Mouse (Mus musculus) urinary bladder, adult 2 months (tissue): ENCODE measurements around the gene Prrx2. TPM values are rescaled to one million over a fixed set of nuclear protein-coding genes. Genes with fewer than 3 reads are reported as not detected.

Experiments used
- DNase-seq: peaks from one replicate; pipeline ENCODE4 v3.0.0; 2022; ENCODE audit warnings: low spot score
- polyA plus RNA-seq: library from polyadenylated mRNA; depleted of rRNA; stranded (reverse); fragments of >200 nt; gene quantifications from 2 replicates; pipeline ENCODE4 v1.2.3, GENCODE M21; 2012; rRNA removed

Gene Prrx2
- polyA plus RNA-seq = 16.4 and 21.9 TPM in 2 replicates

DNA sequence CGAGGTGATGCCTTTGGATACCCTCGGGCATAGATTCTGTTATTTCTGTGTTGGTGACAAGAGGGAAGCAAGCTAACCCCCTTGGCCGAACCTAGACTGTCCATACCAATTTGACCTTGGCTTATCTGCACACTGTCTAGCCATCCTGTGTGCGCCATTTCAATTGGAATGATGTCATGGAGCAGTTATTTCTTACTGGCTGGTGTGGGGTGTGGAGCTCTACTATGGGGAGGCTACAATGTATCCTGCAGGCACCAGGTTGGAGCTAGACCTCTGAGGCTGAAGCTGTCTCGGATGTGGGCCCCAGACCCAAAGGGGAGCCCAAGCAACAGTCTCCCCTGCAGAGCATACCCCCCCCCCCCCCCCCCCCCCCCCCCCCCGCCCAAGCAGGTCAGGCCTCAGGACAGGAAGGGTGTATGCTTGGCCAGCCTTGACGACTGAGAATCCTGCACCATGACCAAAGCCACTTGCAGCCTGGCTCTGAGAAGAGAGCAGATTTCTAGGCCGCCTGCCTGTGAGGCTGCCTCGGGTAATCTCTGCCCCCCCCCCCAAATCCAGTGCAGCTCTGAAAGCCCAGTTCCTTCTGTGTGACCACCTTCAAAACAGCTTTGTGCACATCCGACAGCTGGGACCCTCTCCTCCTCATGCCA, at the start of gene Prrx2:
TSS of gene Prrx2 (plus strand) at position 600 of the 650 bp plus-strand sequence.
- no peak for DNase-seq

DNA sequence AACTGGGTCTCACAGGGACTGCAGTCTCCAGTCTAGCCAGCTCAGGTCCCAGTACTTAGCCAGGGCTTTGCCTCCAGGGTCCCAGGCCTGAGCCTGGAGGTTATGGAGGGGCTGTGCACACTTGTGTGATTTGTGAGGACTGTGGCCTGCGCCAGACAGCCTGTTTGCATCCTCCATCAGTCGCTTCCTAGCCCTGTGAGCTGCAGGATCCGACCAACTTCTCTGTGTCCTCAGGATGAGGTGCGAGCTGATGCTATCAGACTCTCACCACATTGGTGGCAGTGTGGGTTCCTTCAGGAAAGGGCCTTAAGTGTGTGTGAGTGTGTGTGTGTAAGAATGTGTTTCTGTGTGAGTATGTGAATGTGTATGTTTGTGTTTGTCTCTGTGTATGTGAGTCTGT, 47.3 kb upstream of the Prrx2 start:
- DNase-seq = no peak

DNA sequence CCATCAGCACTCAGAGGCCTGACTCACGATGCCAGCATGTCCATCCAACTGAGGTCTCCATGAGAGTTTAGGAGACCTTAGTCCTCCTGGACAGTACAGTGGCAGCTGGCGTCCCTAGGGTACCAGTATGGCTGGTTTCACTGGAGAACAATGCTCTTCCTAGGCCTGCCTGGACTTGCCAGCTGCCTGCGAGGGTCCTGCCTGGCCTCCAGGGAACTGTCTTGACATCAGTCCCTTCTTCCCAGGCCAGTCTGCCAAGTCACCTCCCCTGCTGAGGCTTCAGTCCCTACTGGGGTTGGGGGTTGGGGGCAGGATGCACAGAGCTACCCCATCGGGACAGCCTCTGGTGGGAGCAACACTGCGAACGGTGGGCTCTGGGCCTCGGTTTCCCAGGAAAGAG, 42.7 kb upstream of the Prrx2 start:
- no peak for DNase-seq

DNA sequence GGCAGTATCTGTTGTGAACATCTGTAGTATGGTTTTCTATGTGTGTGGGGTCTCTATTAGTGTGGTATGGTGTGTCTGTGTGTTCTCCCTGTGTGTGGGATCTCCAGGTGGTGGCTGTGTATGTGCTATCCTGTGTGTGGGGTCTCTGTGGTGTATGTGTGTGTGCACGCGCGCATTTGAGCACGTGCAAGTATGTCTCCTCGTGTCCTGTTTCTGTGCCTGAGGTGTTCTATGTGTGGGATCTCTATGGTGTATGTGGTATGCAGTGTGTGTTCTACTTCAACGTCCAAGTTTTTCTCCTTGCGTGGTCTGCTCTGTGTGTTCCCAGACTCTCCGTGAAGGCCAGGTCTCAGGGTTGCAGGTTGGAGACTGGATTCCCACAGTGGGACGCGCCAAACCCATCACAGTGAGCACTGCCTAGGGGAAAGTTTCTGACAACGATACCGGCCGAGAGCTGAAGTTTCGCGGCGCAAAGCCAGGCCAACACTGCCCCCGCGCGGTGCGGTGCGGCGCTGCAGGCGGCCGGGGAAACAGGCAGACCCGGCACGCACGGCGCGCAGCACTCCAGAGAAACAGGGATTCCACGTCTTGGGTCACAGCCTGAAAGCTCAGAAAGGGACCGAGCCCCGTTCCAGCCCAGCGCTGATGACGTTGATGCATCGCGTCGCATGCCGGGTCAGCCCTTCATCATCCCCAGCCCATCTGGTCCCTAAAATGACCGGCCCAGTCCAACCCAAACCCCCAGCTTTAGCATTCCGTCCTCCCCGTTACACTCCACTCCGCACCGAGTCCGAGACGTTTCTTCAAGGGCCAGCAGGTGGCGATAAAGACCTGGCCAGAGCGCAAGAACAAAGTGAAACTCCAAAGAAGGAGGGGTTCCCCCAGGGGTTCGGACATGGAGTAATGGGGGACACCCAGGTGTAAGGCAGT, 40.3 kb upstream of the Prrx2 start:
- peak; percentile 99 for DNase-seq

DNA sequence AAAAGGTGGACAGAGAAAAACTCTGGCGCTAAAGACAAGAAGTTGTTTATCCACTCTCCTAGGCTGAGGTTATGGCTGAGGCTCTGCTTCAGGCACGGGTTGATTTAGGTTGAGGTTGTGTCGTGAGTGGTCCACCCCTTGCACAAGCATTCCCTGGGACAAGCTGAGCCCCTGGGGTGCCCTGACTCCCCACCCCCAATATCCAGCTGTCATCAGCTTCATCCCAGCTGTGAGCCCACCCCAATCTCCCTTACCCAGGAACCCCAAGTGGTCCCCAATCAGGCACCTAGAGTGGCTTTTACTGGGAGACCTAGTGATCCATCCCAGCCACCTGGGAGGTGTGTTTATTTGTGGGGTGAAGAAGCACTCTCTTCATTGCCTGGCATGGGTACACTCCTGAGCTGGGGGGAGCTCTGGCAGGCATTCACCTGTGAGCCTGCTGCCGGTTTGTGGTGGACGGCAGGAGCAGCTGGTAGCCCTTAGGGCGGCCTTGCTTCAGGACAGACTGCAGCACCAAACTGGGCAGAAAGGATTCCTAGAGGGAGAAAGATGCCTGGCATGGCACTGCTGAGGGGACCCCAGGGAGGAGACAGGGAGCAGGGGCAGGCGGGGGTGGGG, 39.4 kb upstream of the Prrx2 start:
- no peak for DNase-seq

DNA sequence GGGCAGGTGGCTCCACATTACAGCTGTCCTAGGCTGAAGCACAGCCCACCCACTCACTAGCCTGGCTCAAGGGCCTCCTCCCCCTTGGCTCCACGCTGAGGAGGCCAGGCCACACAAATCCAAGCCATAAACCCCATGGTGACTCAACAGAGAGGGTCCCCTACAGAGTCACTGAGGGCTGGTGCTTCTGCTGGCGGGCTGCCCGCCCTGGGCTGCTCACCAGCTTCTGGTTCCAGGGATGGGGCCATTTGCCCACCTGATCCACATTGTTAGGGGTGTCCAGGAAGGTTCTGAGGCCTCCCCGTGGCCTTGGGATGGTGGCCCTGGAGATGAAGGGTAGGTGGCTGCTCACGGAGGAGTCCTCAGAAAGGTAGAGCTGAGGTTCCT, 38.9 kb upstream of the Prrx2 start:
- no peak for DNase-seq

DNA sequence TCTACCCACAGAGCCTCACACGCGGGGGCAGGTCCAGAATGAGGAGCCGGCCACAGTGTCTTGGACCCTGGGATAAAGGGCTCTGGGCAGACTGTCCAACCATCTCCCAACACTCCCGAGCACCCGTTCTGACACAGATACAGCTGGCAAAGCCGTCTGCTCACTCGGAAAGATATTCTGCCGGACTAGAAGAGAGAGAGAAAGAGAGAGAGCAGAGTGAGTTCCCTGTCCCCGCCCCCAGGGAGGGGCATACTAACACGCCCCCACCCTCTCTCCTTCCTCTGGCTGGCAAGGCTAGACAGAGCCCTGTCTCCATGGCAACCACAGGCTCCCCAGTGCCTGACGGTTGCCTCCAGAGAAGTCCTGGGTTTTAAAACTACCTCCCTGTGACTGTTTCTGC, 38.4 kb upstream of the Prrx2 start:
- DNase-seq = no peak

DNA sequence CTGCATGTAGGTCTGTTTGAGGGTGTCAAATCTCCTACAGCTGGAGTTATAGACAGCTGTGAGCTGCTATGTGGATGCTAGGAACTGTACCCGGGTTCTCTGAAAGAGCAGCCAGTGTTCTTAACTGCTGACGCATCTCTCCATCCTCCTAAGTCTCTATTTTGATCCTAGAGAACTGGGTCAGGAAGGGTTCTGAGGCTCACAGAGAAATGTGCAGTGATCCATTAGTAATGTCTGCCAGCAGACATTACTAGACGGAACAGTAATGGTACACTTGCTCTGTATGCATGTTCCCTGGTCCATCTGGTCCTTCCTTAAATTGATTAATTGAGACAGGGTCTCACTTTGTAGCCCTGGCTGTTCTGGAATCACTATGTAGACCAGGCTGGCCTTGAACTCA, 35.3 kb upstream of the Prrx2 start:
- DNase-seq = no peak

DNA sequence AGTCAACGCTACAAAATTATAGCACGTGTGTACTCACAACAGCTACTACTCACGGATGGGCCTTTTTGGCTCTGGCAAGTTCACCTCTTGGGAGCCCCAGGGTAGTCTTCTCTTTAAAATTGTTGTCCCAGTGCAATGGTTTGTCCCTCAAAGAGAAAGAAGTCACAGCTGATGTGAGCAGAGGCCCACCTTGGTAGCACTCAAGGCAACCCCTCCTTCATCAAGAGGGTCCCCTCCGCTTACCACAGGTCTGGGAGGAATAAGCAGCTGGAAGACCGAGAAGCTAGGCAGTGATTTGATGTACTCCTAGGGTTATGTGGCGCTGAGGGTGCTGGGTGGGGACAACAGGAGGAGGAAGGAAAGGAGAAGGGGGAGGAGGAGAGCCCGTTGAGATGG, 34.1 kb upstream of the Prrx2 start:
- no peak for DNase-seq

DNA sequence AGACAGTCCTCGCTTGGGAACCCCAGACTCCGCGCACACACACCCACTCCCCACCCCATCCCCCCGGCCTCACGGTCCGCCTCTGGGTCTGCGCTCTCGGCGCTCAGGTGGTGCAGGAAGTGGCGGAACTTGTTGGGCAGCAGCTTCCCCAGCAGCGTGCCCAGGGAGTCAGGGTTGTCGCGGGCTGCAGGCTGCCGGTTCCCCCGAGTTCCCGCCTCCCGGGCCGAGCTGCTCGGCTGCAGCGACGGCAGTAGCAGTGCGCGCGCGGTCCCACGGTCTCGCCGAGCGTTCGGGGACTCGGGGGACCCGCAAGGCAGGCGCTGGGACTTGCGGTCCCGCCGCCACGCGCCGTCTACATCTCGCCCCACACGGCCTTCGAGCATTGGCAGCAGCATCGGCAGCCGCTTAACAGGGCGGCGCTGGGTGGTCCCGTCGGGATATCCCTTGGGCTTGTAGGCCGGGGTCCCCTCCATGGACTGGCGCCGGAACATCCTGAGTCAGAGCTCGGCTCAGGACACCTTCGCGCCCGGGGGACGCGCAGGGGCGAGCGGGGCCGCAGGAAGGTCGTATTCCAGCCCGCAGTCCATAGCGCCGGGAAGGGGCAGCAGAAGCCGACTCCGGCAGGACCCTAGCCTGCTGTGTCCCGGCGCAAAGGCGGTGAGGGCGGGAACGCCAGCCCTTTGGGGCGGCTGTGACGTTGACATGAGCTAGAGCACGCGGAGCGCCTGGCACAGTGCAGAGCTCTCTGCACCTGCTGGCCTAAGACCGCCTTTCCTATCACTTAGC, 33.5 kb upstream of the Prrx2 start:
- DNase-seq = peak; percentile 44

DNA sequence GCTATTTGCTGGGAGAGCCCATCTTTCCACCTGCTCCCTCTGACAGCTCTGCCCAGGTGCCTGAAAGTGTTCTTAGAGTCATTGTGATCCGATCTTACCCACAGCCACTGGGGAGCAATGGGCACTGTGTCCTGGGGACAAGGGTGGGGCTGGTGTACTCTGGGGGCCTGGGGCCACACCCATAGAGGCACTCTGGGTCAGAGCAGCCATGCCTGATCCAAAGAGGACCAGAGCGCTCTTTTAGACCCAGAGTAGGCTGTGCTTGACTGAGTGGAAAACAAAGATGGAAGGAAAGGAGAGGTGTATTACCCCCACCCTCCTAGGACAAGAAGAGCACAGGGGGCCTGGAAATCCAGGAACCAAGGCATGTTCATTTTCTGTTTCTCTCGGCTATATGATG, 31.2 kb upstream of the Prrx2 start, which contains the start of gene 1700001O22Rik:
TSS of gene 1700001O22Rik (minus strand) at position 58 of the 400 bp plus-strand sequence.
- no peak for DNase-seq

DNA sequence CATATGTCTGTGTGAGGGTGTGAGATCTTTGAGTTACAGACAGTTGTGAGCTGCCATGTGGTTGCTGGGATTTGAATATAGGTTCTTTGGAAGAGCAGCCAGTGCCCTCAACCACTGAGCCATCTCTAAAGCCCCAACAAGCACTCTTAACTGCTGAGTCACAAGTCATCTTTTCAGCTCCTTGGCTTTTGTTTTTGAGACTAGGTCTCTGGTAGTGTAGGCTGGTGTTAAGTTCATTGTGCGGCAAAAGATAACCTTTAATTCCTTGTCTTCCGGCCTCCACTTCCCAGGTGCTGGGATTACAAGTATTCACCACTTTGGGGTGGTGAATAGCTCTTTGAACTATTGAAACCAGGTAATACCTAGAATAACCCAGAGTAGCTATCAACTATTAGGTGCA, 28.8 kb upstream of the Prrx2 start:
- no peak for DNase-seq

DNA sequence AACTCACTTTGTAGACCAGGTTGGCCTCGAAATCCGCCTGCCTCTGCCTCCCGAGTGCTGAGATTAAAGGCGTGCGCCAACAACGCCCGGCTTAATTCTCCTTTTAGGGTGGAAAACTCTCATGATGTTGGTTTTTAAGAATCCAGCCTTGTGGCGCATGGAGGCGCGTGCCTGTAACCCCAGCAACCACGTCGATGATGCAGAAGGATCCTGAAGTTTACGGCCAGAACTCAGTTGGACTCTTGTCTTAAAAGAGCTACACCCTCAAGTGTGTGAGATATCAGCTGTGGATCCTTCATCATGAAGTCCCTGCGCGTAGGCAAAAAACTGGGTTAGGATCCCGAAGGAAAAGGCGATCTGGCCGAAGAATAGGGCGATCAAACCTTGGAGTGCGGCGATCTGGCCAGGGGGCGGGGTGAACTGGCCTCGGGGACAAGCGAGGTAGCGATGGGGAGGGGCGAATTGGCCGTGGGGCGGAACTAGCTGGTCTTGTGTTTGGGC, 27.6 kb upstream of the Prrx2 start:
- no peak for DNase-seq

DNA sequence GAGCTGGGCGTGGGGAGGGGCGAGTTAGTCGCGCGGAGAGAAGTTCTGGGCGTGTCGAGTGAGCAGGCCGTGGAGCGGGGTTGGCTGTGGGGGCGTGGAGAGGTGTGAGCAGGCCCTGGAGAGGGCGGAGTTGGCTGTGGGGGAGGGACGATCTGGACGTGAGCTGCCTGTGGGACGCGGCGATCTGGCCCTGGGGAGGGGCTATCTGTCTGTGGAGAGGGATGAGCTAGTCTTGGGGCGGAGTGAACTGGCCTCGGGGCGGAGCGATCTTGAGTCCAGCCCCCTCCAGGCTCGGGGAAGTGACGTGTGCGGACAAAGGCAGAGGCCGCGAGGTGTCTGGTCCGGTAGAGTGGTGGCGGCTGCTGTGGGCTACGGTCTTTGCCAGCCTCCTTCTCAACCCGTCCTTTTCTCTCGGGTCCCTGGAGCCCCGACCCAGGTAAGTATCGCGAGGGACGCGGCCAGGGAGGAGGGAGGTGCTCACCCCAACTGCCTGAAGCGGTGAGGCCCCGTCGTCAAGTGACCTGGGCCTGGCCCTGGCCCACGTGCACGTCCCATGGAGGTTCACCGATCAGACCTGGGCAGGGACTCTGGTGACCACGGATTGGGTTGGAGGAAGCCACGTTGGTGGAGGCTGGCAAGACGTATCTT, 27.0 kb upstream of the Prrx2 start, which contains the start of gene Ntmt1:
TSS of gene Ntmt1 (plus strand) at position 179 of the 648 bp plus-strand sequence.
- peak; percentile 94 for DNase-seq

DNA sequence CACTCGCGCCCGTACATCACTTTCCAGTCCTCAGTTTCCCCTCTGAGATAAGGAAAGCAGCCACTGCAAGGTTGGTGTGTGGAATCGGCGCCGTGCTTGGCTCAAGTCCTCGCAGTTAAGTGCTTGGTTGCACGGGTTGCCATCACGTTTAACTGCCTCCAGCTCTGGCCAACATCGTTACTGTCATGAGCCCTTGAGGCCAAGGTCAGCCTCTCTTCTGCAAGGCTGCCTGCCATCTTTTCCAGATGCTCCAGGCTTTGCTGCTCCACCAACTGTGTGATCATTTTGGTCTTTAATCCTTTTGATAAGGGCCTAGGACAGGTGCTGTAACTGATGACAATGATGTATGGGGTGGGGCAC, 26.5 kb upstream of the Prrx2 start:
- DNase-seq = no peak

DNA sequence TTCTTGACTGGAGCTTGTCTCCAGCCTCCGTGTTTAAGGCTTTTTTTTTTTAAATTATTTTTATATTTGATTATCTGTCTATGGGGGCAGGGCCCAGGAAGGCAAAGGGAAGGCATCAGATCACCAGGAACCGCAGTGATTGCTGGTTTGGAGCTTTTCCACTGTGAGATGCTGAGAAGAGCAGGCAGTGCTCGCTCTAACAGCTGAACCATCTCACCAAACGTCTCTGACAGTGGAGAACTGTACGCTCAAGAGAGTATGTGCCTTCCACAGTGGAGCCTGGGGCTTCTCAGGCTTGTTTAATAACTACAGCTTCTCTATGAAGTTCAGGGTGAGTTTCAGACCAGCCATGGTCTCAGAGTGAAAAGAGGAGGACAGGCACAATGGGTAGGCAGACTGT, 25.3 kb upstream of the Prrx2 start:
- DNase-seq = no peak

DNA sequence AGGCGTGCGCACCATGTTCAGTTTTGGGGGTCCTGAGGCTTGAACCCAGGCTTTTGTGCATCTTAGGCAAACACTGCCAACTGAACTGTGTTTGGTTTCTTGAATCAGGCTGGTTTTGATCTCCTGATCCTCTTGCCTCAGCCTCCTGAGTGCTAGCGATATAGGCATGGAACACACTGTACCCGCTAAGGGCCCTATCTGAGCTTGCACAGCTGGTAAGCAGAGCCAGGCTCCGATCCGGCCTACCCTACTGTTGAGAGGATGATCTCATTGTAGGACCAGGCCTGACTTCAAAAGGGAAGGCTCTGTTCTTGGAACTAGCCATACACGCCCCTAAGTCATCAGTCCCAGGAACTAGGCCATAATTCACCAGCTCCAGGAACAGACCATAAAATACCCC, 24.2 kb upstream of the Prrx2 start:
- DNase-seq = no peak

DNA sequence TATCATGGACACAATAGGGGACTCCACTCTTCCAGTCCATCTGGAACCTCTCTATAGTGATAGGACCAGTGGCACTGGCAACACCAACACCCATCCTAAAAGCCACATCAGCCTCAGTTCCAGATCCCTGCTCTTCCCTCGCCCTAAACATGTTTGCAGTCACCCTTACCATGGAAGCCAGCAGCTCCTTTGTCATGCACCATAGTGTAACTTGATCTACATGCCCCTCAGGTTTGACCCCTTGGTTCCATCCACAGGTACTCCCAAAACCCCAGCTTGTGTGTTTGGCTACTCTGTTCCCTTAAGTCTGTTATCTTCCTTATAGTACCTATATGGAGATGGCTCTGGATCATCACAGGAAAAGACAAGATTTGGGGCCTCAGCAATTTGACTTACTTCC, 18.4 kb upstream of the Prrx2 start:
- DNase-seq = no peak

DNA sequence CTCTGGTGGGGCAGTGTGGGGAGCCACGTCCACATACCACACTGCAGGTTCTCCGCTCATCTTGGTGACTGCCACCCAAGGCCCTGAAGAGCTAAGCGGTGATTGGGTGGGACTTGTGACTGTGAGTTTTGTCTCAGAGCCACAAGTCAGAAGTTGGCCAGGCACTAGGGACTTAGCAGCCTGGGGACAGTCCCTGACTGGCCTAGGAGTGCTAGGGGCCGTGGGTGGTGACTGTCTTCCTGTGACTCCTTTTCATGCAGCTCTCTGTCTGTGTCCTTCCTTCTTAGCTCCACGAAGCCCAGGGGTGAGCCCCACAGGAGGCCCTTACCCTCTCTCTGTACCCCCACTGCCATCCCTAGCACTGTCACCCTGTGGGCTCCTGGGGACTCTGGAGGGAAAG, 14.9 kb upstream of the Prrx2 start:
- no peak for DNase-seq

DNA sequence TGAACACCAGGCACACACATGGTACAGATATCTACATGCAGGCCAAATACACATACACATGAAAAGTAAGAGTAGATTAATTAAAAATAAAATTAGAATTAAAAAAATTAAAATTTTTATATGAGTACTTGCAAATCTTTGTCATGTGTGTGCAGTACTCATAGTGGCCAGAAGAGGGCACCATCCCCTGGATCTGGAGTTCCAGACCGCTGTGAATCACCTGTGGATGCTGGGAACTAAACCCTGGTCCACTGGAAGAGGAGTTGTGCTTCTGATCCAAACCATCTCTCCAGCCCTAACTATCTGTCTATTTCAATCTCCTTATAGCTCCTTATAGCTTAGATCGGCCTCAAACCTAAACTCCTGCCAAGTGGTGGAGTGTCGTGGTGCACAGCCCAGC, 13.7 kb upstream of the Prrx2 start:
- no peak for DNase-seq

DNA sequence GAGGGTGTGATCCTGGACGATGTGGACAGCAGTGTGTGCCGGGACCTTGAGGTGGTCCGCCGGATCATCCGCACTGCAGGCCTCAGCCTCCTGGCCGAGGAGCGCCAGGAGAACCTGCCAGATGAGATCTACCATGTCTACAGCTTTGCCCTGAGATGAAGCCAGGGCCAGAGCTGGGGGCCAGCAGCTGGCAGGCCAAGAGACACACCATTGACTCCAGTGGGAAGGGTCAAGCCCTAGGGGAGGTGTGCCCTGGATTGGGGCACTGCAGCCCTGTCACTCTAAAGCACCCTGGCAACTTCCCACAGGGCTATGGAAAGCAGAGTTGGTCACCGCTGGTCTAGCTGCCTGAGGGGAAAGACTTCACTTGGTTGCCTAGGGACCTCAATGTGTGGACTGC, 12.3 kb upstream of the Prrx2 start:
- DNase-seq = no peak
